Mouse (Mus musculus) monocyte, adult 5-6 weeks (primary cell): ENCODE measurements around the gene Fzd7. TPM values are rescaled to one million over a fixed set of nuclear protein-coding genes. Genes with fewer than 3 reads are reported as not detected.

ENCODE experiments used
- ATAC-seq: fragments of 153-309, 156-312 bp; replicated peaks from 2 replicates; pipeline ENCODE4 v1.8.0; 2017; ENCODE audit warnings: mild to moderate bottlenecking; ENCODE audit not compliant: low TSS enrichment, insufficient number of reproducible peaks, severe bottlenecking, poor library complexity, low FRiP score
- total RNA-seq: library from RNA; stranded (forward); fragments of 200-1000, 200-491, 200-594 nt; gene quantifications from 3 replicates; pipeline ENCODE4 v1.2.3, GENCODE M21; 2017

Fzd7 gene
- total RNA-seq, 1 experiment from 2014 or later: 13.2 TPM

- ATAC-seq: no peak
Observed at GRCm38 (mm10) chr1:59488481-59488880, 6.3 kb downstream of the Fzd7 start.

GRCm38 (mm10) chr1:59488991-59489390 is 6.8 kb downstream of the Fzd7 start:
- ATAC-seq: no peak

GRCm38 (mm10) chr1:59491517-59491916 is 9.3 kb downstream of the Fzd7 start:
- no peak for ATAC-seq

- ATAC-seq: no peak
Observed at GRCm38 (mm10) chr1:59492432-59492831, 10.2 kb downstream of the Fzd7 start.

- no peak; the same call in 1 of the 2 replicates for ATAC-seq
Observed at GRCm38 (mm10) chr1:59495970-59496369, 13.7 kb downstream of the Fzd7 start.

- ATAC-seq: no peak
Observed at GRCm38 (mm10) chr1:59497741-59498613, 15.8 kb downstream of the Fzd7 start.

GRCm38 (mm10) chr1:59499327-59499726 is 17.1 kb downstream of the Fzd7 start:
- ATAC-seq: no peak

GRCm38 (mm10) chr1:59502355-59502754 is 20.1 kb downstream of the Fzd7 start:
- ATAC-seq: no peak

- no peak for ATAC-seq
Observed at GRCm38 (mm10) chr1:59503659-59504301, 21.6 kb downstream of the Fzd7 start.

GRCm38 (mm10) chr1:59504302-59504700 is 22.1 kb downstream of the Fzd7 start:
- no peak for ATAC-seq

GRCm38 (mm10) chr1:59508463-59509139 is 26.4 kb downstream of the Fzd7 start:
- ATAC-seq: no peak

- ATAC-seq: no peak
Observed at GRCm38 (mm10) chr1:59511566-59512270, 29.5 kb downstream of the Fzd7 start.

- ATAC-seq: no peak
Observed at GRCm38 (mm10) chr1:59516026-59516917, 34.0 kb downstream of the Fzd7 start, which contains the start of gene Gm973. Gene Gm973, plus strand, starts transcription at chr1:59516264.

GRCm38 (mm10) chr1:59520226-59520837 is 38.1 kb downstream of the Fzd7 start:
- no peak for ATAC-seq

- no peak for ATAC-seq
Observed at GRCm38 (mm10) chr1:59522456-59522855, 40.2 kb downstream of the Fzd7 start.

GRCm38 (mm10) chr1:59523378-59523958 is 41.2 kb downstream of the Fzd7 start:
- ATAC-seq: no peak

GRCm38 (mm10) chr1:59524071-59524470 is 41.8 kb downstream of the Fzd7 start:
- ATAC-seq: no peak
